Mouse (Mus musculus) stomach, embryonic 15.5 days (tissue): ENCODE results near the gene Cnnm3. TPM values are rescaled to one million over a fixed set of nuclear protein-coding genes. Genes with fewer than 3 reads are reported as not detected.
"Not testable (repeated sequence)": the region's sequence is repeated elsewhere in the genome, so short reads cannot be mapped to it uniquely, and the experiment has no call there.

Source experiments
- ATAC-seq: fragments of 200-750 bp; cut with Nextera tagmentation; 2 replicates; pipeline ENCODE4 v1.8.0; 2017; ENCODE audit warnings: low read depth, moderate number of reproducible peaks, moderate TSS enrichment; ENCODE audit not compliant: insufficient read depth, low FRiP score
- H3K27ac ChIP-seq: fragments of 300-500 bp; sonication (generic); 2 replicates; pipeline ENCODE4 v1.5.1; 2015; ENCODE audit warnings: mild to moderate bottlenecking, inconsistent platforms
- H3K27me3 ChIP-seq: fragments of 300-500 bp; sonication (generic); replicated peaks from 2 replicates; pipeline ENCODE4 v1.6.1; 2015; ENCODE audit warnings: inconsistent platforms
- H3K36me3 ChIP-seq: fragments of 300-500 bp; sonication (generic); 2 replicates; pipeline ENCODE4 v1.6.1; 2015; ENCODE audit warnings: inconsistent platforms
- H3K4me1 ChIP-seq: fragments of 300-500 bp; sonication (generic); 2 replicates; pipeline ENCODE4 v1.6.1; 2015; ENCODE audit warnings: inconsistent platforms
- H3K4me2 ChIP-seq: fragments of 300-500 bp; sonication (generic); 2 replicates; pipeline ENCODE4 v1.6.1; 2015; ENCODE audit warnings: mild to moderate bottlenecking, inconsistent platforms
- H3K4me3 ChIP-seq: fragments of 300-500 bp; sonication (generic); replicated peaks from 2 replicates; pipeline ENCODE4 v1.5.1; 2015; ENCODE audit warnings: inconsistent platforms
- H3K9ac ChIP-seq: fragments of 300-500 bp; sonication (generic); 2 replicates; pipeline ENCODE4 v1.6.1; 2015; ENCODE audit warnings: inconsistent platforms
- H3K9me3 ChIP-seq: fragments of 300-500 bp; sonication (generic); 2 replicates; pipeline ENCODE4 v1.6.1; 2016; ENCODE audit warnings: inconsistent platforms
- WGBS: fragments of 180-500 bp; shearing (Covaris S2); methylation state at CpG from one replicate; pipeline ENCODE4 v1.1.7; 2015; 5-methylcytosine and 5-hydroxymethylcytosine counted together
- polyA plus RNA-seq: library from polyadenylated mRNA; unstranded; fragments of >200 nt; fragmentation: Nextera tagmentation; extraction: Ambion mirVana; gene quantifications from 2 replicates; pipeline ENCODE4 v1.2.1, GENCODE M21; 2015

Cnnm3 gene
- polyA plus RNA-seq, 1 experiment from 2014 or later, result 3.6 TPM

- no peak for ATAC-seq
- 83% methylated on average over 4 of the region's 4 CpGs for WGBS
These were observed 17.6 kb downstream of the Cnnm3 start for GRCm38 (mm10) chr1:36529274-36529673.

GRCm38 (mm10) chr1:36529875-36530274 lies 18.2 kb downstream of the Cnnm3 start:
- Histone ChIP-seq H3K4me3 (no peak overlapping the region), H3K27me3 (no peaks in the 10 kb centered on the region), H3K9me3 (no peaks in the 10 kb centered on the region), H3K36me3 (peaks cover 14% of the 10 kb centered on the region), H3K4me1 (peaks cover 18% of the 10 kb centered on the region; the same call in 1 of the 2 replicates), H3K4me2 (no peak overlapping the region), H3K27ac (no peak overlapping the region), H3K9ac (no peak overlapping the region)
- 93% methylated on average over 4 of the region's 4 CpGs for WGBS
- no peak for ATAC-seq

More at GRCm38 (mm10) chr1:36529274-36529673, 17.6 kb downstream of the Cnnm3 start:
- Histone ChIP-seq H3K27ac (no peak overlapping the region), H3K4me3 (no peak overlapping the region), H3K27me3 (no peaks in the 10 kb centered on the region), H3K9ac (no peak overlapping the region), H3K4me1 (peaks cover 18% of the 10 kb centered on the region; the same call in 1 of the 2 replicates), H3K36me3 (peaks cover 18% of the 10 kb centered on the region), H3K9me3 (no peaks in the 10 kb centered on the region), H3K4me2 (no peak overlapping the region)

- Histone ChIP-seq H3K4me1 (peaks cover 18% of the 10 kb centered on the region; the same call in 1 of the 2 replicates), H3K9ac (no peak overlapping the region), H3K4me3 (no peak overlapping the region), H3K27me3 (no peaks in the 10 kb centered on the region), H3K4me2 (no peak overlapping the region), H3K36me3 (peaks cover 8% of the 10 kb centered on the region), H3K9me3 (no peaks in the 10 kb centered on the region), H3K27ac (no peak overlapping the region)
- 73% methylated on average over 8 of the region's 8 CpGs for WGBS
- ATAC-seq, result 0 out of 2 replicates have a peak, but pooled peaks have one; percentile 19
These were observed 18.8 kb downstream of the Cnnm3 start for GRCm38 (mm10) chr1:36530485-36530884.

DNA sequence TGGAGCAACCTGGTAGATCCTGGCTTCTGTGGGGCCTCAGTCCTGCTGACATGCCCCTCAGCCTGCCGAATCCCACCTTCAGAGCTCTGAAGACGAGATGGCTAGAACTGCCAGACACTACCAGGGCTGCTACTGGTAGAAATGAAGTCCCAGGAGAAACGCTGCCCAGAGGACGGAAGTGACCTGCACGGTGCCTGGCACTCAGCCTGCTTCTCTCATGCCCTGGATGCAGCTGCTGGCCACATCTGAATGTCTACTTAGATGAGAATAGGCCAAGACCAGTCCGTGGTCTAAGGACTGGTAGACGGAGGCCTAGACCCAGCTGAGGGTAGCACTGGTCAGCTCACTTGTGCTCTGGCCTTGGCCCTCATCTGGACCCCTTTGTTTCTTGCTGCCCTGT lies 19.3 kb downstream of the Cnnm3 start:
- Histone ChIP-seq H3K4me3 (no peak overlapping the region), H3K36me3 (peaks cover 5% of the 10 kb centered on the region; the same call in 1 of the 2 replicates), H3K4me1 (peaks cover 18% of the 10 kb centered on the region; the same call in 1 of the 2 replicates), H3K27ac (no peak overlapping the region), H3K27me3 (no peaks in the 10 kb centered on the region), H3K9ac (no peak overlapping the region), H3K9me3 (no peaks in the 10 kb centered on the region), H3K4me2 (no peak overlapping the region)
- no peak for ATAC-seq
- 89% methylated on average over 7 of the region's 7 CpGs for WGBS

DNA sequence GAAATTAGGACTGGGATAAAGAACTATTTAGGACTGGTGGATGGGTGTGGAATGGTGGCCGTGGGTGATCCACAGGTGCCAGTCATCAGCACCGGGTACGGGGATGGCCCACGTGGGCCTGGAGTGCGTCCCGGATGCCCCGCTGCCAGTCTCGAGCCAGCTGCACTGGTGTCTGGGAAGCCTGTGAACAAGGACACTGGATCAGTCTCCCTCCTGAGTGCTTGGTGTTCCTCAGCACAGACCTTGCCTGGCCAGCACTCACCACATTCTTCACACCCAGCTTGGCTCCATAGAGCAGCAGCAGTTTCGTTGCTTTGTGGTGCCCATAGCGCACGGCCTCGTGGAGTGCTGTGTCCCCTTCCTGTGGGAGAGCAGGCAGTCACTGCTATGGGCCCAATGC lies 19.8 kb downstream of the Cnnm3 start:
- Histone ChIP-seq H3K36me3 (no peaks in the 10 kb centered on the region), H3K4me1 (peaks cover 18% of the 10 kb centered on the region; the same call in 1 of the 2 replicates), H3K9me3 (no peaks in the 10 kb centered on the region), H3K27ac (no peak overlapping the region), H3K4me3 (no peak overlapping the region), H3K27me3 (no peaks in the 10 kb centered on the region), H3K4me2 (no peak overlapping the region), H3K9ac (no peak overlapping the region)
- ATAC-seq, result no peak
- WGBS, result 88% methylated on average over 12 of the region's 12 CpGs

DNA sequence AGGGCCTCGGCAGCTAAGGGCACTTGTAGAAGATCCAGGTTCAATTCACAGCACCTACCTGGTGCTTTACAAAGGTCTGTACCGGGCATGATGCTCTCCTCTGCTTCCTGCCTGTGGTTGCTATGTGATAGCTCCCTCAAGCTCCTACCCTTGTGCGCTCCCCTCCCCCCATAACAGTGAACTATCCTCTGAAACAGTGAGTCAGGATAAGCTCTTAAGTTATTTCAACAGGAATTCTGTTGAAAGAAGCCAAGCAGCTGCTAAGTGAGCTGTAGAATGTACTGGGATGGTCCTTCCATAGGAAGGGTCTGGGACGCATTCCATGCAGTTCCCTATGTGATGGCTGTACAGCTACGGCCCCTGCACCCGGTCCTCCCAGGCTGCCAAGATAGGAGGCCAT lies 21.9 kb downstream of the Cnnm3 start:
- Histone ChIP-seq H3K4me3 (no peak overlapping the region), H3K9ac (no peak overlapping the region), H3K36me3 (0 out of 2 replicates have a peak, but pooled peaks cover 5% of the 10 kb centered on the region), H3K27me3 (no peaks in the 10 kb centered on the region), H3K4me2 (no peak overlapping the region), H3K9me3 (no peaks in the 10 kb centered on the region), H3K27ac (no peak overlapping the region), H3K4me1 (peaks cover 9% of the 10 kb centered on the region; the same call in 1 of the 2 replicates)
- no peak for ATAC-seq
- WGBS, result 72% methylated on average over 6 of the region's 6 CpGs

GRCm38 (mm10) chr1:36534595-36535058 lies 23.0 kb downstream of the Cnnm3 start:
- Histone ChIP-seq H3K9ac (no peak overlapping the region), H3K36me3 (0 out of 2 replicates have a peak, but pooled peaks cover 5% of the 10 kb centered on the region), H3K4me3 (no peak overlapping the region), H3K27ac (no peak overlapping the region), H3K4me2 (no peak overlapping the region), H3K4me1 (peaks cover 8% of the 10 kb centered on the region; the same call in 1 of the 2 replicates), H3K9me3 (no peaks in the 10 kb centered on the region), H3K27me3 (no peaks in the 10 kb centered on the region)
- no peak for ATAC-seq
- 73% methylated on average over 6 of the region's 6 CpGs for WGBS

- Histone ChIP-seq H3K4me3 (no peak overlapping the region), H3K4me1 (0 out of 2 replicates have a peak, but pooled peaks cover 4% of the 10 kb centered on the region), H3K4me2 (no peak overlapping the region), H3K9ac (no peak overlapping the region), H3K27me3 (no peaks in the 10 kb centered on the region), H3K27ac (no peak overlapping the region), H3K36me3 (peaks cover 12% of the 10 kb centered on the region), H3K9me3 (no peaks in the 10 kb centered on the region)
- ATAC-seq, result no peak
- 81% methylated on average over 11 of the region's 11 CpGs for WGBS
These were observed 24.1 kb downstream of the Cnnm3 start for GRCm38 (mm10) chr1:36535477-36536396.

DNA sequence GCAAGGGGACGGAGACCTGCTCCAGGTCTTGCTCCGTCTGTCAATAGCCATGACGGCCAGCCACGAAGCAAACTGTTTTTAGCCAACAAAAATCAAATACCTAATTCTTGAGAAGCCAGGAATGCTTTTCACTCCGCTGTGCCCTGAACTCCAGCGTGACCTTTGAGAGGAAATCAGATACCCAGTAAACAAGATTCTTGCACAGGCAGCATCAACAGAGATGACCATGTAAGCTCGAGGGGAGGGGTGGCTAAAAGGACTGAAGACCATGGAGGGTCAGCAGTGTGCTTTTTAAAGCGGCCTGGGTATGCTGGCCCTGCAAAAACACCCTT lies 24.7 kb downstream of the Cnnm3 start:
- WGBS, result 53% methylated on average over 8 of the region's 8 CpGs
- no peak for ATAC-seq

DNA sequence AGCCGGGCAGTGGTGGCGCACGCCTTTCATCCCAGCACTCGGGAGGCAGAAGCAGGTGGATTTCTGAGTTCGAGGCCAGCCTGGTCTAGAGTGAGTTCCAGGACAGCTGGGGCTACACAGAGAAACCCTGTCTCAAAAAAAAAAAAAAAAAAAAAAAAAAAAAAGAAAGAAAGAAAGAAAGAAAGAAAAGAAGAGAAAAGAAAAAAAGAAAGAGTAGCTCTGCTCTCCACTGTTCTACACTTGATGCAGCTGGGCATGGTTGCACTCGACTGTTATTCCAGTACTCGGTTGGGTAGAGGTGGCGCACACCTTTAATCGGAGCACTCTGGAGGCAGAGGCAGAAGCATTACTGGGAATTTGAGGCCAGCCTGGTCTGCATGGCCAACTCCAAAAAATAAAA lies 25.1 kb downstream of the Cnnm3 start, which contains the start of gene Ankrd23:
Gene Ankrd23, minus strand, starts transcription at position 101 of the 400 bp plus-strand sequence.
- not testable (repeated sequence) for H3K4me1 ChIP-seq, H3K27me3 ChIP-seq, H3K4me3 ChIP-seq, H3K9me3 ChIP-seq, ATAC-seq, H3K27ac ChIP-seq, H3K4me2 ChIP-seq, H3K9ac ChIP-seq
- 88% methylated on average over 9 of the region's 9 CpGs for WGBS
- H3K36me3 ChIP-seq, result peaks cover 21% of the 10 kb centered on the region

More for the DNA sequence above, 24.7 kb downstream of the Cnnm3 start:
- H3K4me1 ChIP-seq, result 0 out of 2 replicates have a peak, but pooled peaks cover 2% of the 10 kb centered on the region
- H3K9me3 ChIP-seq, result no peaks in the 10 kb centered on the region
- H3K27me3 ChIP-seq, result no peaks in the 10 kb centered on the region
- H3K4me2 ChIP-seq, result no peak overlapping the region
- no peak overlapping the region for H3K9ac ChIP-seq
- no peak overlapping the region for H3K4me3 ChIP-seq
- peaks cover 16% of the 10 kb centered on the region for H3K36me3 ChIP-seq
- H3K27ac ChIP-seq, result no peak overlapping the region

DNA sequence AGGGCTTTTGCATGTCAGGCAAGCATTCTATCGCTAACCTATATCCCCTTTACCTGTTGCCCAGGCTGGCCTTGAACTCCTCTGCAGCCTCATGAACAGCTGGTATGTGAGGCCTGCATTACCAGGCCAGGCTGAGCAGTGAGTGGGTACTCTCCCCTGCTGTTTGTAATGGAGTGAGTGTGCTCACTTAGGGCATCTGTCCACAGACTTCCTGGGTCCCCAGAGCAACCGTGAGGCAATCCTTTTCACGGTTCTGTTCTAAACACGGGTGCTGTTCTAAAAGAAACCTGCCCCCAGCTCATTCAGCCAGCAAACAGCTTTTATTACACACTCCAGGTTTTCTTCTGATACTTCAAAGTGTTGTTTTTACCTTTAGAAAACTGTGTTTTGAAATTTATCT lies 27.1 kb downstream of the Cnnm3 start:
- H3K9ac ChIP-seq, result no peak overlapping the region
- H3K9me3 ChIP-seq, result no peaks in the 10 kb centered on the region
- H3K27me3 ChIP-seq, result no peaks in the 10 kb centered on the region
- 79% methylated on average over 4 of the region's 4 CpGs for WGBS
- no peak overlapping the region for H3K4me2 ChIP-seq
- no peak for ATAC-seq
- H3K36me3 ChIP-seq, result peaks cover 27% of the 10 kb centered on the region
- no peaks in the 10 kb centered on the region for H3K4me1 ChIP-seq
- no peak overlapping the region for H3K27ac ChIP-seq
- H3K4me3 ChIP-seq, result no peak overlapping the region

- Histone ChIP-seq H3K36me3 (peaks cover 27% of the 10 kb centered on the region), H3K9ac (no peak within 1 kb of the TSS), H3K27me3 (no peaks in the 10 kb centered on the region), H3K9me3 (no peaks in the 10 kb centered on the region), H3K4me3 (no peak within 1 kb of the TSS), H3K27ac (no peak within 1 kb of the TSS), H3K4me1 (no peaks in the 10 kb centered on the region), H3K4me2 (no peak within 1 kb of the TSS)
- ATAC-seq, result peak; percentile 81
- WGBS, result 35% methylated on average over 9 of the region's 9 CpGs
These were observed 27.5 kb downstream of the Cnnm3 start, which contains the start of gene Gm42417 for GRCm38 (mm10) chr1:36539186-36539585. Gm42417 (minus strand) TSS chr1:36539429.
